Mouse (Mus musculus) heart, embryonic 15.5 days (tissue): ENCODE results near the gene Pde4d. TPM values are rescaled to one million over a fixed set of nuclear protein-coding genes. Genes with fewer than 3 reads are reported as not detected.
"Not testable (repeated sequence)": the region's sequence is repeated elsewhere in the genome, so short reads cannot be mapped to it uniquely, and the experiment has no call there.

Experiments used
- ATAC-seq: fragments of 200-750 bp; cut with Nextera tagmentation; replicated peaks from 2 replicates; pipeline ENCODE4 v1.8.0; 2017; ENCODE audit warnings: low read depth, moderate TSS enrichment; ENCODE audit not compliant: insufficient number of reproducible peaks, insufficient read depth, low FRiP score
- H3K27ac ChIP-seq: fragments of 300-500 bp; sonication (generic); 2 replicates; pipeline ENCODE4 v1.5.1; 2015; ENCODE audit warnings: mild to moderate bottlenecking, inconsistent platforms
- H3K27me3 ChIP-seq: fragments of 300-500 bp; sonication (generic); 2 replicates; pipeline ENCODE4 v1.6.1; 2015; ENCODE audit warnings: inconsistent platforms
- H3K36me3 ChIP-seq: fragments of 300-500 bp; sonication (generic); 2 replicates; pipeline ENCODE4 v1.6.1; 2015; ENCODE audit warnings: mild to moderate bottlenecking, inconsistent platforms
- H3K4me1 ChIP-seq: fragments of 300-500 bp; sonication (generic); replicated peaks from 2 replicates; pipeline ENCODE4 v1.6.1; 2015; ENCODE audit warnings: inconsistent platforms
- H3K4me2 ChIP-seq: fragments of 300-500 bp; sonication (generic); 2 replicates; pipeline ENCODE4 v1.6.1; 2015; ENCODE audit warnings: inconsistent platforms, mild to moderate bottlenecking, moderate library complexity
- H3K4me3 ChIP-seq: fragments of 300-500 bp; sonication (generic); 2 replicates; pipeline ENCODE4 v1.5.1; 2015; ENCODE audit warnings: mild to moderate bottlenecking, inconsistent platforms
- H3K9ac ChIP-seq: fragments of 300-500 bp; sonication (generic); 2 replicates; pipeline ENCODE4 v1.6.1; 2015; ENCODE audit warnings: mild to moderate bottlenecking, inconsistent platforms
- H3K9me3 ChIP-seq: fragments of 300-500 bp; sonication (generic); replicated peaks from 2 replicates; pipeline ENCODE4 v1.6.1; 2016; ENCODE audit warnings: inconsistent platforms
- WGBS: fragments of 180-500 bp; shearing (Covaris S2); methylation state at CpG from one replicate; pipeline ENCODE4 v1.1.7; 2015; ENCODE audit warnings: mixed read lengths; 5-methylcytosine and 5-hydroxymethylcytosine counted together
- polyA plus RNA-seq: library from polyadenylated mRNA; unstranded; fragments of >200 nt; fragmentation: Nextera tagmentation; extraction: Ambion mirVana; gene quantifications from 2 replicates; pipeline ENCODE4 v1.2.1, GENCODE M21; 2015

Pde4d gene
- polyA plus RNA-seq, 1 experiment from 2014 or later: 25.7 TPM

GRCm38 (mm10) chr13:108705441-108705840, 255.7 kb downstream of the Pde4d start:
- H3K9me3 ChIP-seq: no peaks in the 10 kb centered on the region
- 78% methylated on average over 4 of the region's 4 CpGs for WGBS
- ATAC-seq: no peak

DNA sequence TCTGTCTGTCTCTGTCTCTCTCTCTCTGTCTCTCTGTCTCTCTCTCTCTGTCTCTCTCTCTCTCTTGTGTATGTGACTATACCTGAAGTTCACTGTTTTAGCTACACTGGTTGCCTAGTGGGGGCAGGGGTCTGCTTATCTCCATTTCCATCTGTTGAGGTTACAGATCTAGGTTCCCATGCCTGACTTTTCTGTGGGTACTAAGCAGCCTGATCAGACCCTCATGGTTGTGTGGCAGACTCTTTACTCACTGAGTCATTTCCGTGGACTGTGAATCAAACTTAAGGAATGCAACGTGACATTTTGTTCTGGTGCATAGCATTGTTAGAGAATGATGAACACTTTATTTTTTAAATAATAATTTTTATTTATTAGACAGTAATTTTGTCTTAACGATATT, 264.3 kb downstream of the Pde4d start:
- H3K4me3 ChIP-seq: no peak overlapping the region
- no peak overlapping the region for H3K4me2 ChIP-seq

More at GRCm38 (mm10) chr13:108705441-108705840, 255.7 kb downstream of the Pde4d start:
- Histone ChIP-seq H3K27me3 (no peaks in the 10 kb centered on the region), H3K4me2 (no peak overlapping the region), H3K4me1 (no peaks in the 10 kb centered on the region), H3K36me3 (no peaks in the 10 kb centered on the region), H3K9ac (no peak overlapping the region), H3K27ac (no peak overlapping the region), H3K4me3 (no peak overlapping the region)

DNA sequence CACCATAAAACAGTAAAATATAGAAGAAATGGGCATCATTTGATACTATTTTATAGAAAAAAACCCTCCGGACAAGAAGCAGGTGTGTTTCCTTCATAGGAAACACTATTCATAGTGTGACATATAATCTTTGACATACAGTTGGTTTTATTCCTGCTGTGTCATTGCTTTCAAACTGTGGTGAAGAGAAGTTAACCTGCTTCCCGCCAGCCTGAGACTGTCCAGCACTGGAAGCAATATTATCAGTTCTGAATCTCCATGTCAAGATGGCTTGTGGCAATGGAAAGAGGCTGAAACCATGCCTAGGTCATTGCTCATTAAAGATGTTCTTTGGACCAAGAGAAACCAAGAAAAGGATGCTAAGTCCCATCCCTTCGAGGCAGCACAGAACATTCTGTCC, 265.3 kb downstream of the Pde4d start:
- no peak for ATAC-seq
- Histone ChIP-seq H3K4me3 (no peak overlapping the region), H3K9ac (no peak overlapping the region), H3K4me2 (no peak overlapping the region), H3K27ac (no peak overlapping the region), H3K27me3 (no peaks in the 10 kb centered on the region), H3K9me3 (no peaks in the 10 kb centered on the region), H3K36me3 (no peaks in the 10 kb centered on the region), H3K4me1 (no peaks in the 10 kb centered on the region)
- 81% methylated on average over 3 of the region's 3 CpGs for WGBS

More for the DNA sequence above, 264.3 kb downstream of the Pde4d start:
- Histone ChIP-seq H3K27ac (no peak overlapping the region), H3K9ac (no peak overlapping the region), H3K36me3 (no peaks in the 10 kb centered on the region), H3K4me1 (no peaks in the 10 kb centered on the region), H3K9me3 (no peaks in the 10 kb centered on the region), H3K27me3 (no peaks in the 10 kb centered on the region)
- 70% methylated on average over 3 of the region's 3 CpGs for WGBS
- no peak for ATAC-seq

DNA sequence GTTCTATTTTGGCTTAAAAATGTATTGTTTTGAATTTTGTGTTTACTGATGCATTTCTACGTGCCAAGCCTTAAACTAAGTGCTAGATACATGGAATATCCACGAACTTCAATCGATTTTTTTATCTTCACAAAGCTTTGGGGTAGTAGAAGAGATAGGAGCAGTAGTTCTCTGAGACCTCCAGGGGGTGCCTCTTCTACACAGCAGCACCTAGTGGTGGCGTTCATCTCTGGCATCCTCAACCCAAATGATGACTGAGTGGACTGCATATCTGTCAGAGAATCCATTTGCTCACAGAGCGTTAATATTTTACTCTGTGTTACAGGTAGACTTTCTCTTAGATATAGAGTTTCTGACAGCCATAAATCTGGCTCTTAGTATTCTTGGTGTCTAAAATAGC, 272.5 kb downstream of the Pde4d start:
- H3K4me1 ChIP-seq: no peaks in the 10 kb centered on the region
- H3K9ac ChIP-seq: no peak overlapping the region
- H3K9me3 ChIP-seq: no peaks in the 10 kb centered on the region
- H3K36me3 ChIP-seq: no peaks in the 10 kb centered on the region
- H3K4me3 ChIP-seq: no peak overlapping the region
- no peaks in the 10 kb centered on the region for H3K27me3 ChIP-seq
- WGBS: 69% methylated on average over 5 of the region's 5 CpGs
- ATAC-seq: no peak
- H3K27ac ChIP-seq: no peak overlapping the region
- no peak overlapping the region for H3K4me2 ChIP-seq

GRCm38 (mm10) chr13:108734356-108734755, 284.6 kb downstream of the Pde4d start:
- not testable (repeated sequence) for H3K4me1 ChIP-seq, H3K27me3 ChIP-seq, H3K4me3 ChIP-seq, H3K36me3 ChIP-seq, ATAC-seq, H3K27ac ChIP-seq, H3K9ac ChIP-seq, H3K4me2 ChIP-seq, H3K9me3 ChIP-seq
- 76% methylated on average over 2 of the region's 2 CpGs for WGBS

DNA sequence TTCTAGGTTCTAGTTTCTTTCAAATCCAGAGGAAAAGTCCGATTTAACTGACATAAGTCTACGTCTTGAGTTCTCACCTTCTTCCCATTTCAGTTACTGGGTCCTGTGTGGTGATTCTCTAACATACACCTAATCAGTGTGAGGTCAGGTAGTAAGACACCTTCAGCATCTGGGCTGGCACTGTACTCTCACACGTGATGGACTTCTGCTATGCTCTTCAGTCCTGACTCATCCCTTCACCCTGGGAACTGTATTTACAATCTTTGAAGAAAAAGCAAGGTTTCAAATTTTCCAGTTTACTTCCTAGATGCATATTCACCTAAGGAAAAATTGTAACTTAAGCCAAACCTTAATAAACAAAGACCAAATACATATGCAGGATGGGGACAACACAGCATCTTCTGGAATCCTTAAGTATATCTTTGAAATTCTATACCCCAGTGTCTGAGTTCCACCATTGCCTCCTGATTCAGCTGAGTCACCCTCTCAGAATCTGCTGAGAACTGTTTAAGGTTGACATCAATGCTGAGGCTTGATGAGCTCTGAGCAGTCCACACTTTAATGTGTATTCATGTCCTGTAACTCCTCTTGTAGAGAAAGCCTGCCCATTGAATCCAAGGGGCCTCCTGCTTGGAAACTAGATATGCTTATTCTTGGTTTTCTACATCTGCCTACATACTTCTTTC, 301.6 kb downstream of the Pde4d start:
- WGBS: 73% methylated on average over 3 of the region's 3 CpGs
- Histone ChIP-seq H3K4me2 (no peak overlapping the region), H3K36me3 (no peaks in the 10 kb centered on the region), H3K9ac (no peak overlapping the region), H3K27ac (no peak overlapping the region), H3K27me3 (no peaks in the 10 kb centered on the region), H3K4me1 (no peaks in the 10 kb centered on the region), H3K9me3 (no peaks in the 10 kb centered on the region), H3K4me3 (no peak overlapping the region)
- ATAC-seq: no peak

- Histone ChIP-seq H3K27ac (no peak overlapping the region), H3K9me3 (no peaks in the 10 kb centered on the region), H3K4me3 (no peak overlapping the region), H3K36me3 (no peaks in the 10 kb centered on the region), H3K4me2 (no peak overlapping the region), H3K27me3 (no peaks in the 10 kb centered on the region), H3K4me1 (no peaks in the 10 kb centered on the region), H3K9ac (no peak overlapping the region)
- ATAC-seq: no peak
- 73% methylated on average over 7 of the region's 7 CpGs for WGBS
Observed at GRCm38 (mm10) chr13:108757477-108757876, 307.7 kb downstream of the Pde4d start.

DNA sequence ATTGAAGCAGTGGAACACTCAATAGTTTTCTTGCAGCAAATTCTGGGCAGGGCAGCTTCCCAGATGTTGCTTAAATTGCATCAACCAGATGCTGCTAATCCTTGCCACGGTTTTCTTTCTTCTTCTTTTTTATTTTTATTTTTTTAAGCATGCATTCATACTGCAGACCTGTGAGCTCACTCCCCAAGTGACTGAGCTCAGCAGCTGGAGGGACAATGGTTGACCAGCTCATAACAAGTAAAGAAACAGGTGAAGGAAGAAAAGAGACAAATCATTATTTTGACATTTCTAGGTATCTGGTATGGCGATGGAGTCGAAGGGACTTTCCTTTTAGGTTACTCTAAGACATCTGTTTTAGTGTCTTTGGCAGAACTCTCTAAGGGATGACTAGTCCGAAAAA, 308.6 kb downstream of the Pde4d start:
- H3K4me3 ChIP-seq: no peak overlapping the region
- no peaks in the 10 kb centered on the region for H3K4me1 ChIP-seq
- H3K27ac ChIP-seq: no peak overlapping the region
- 76% methylated on average over 4 of the region's 4 CpGs for WGBS
- H3K4me2 ChIP-seq: no peak overlapping the region
- ATAC-seq: no peak
- no peak overlapping the region for H3K9ac ChIP-seq
- H3K27me3 ChIP-seq: no peaks in the 10 kb centered on the region
- H3K9me3 ChIP-seq: no peaks in the 10 kb centered on the region
- H3K36me3 ChIP-seq: no peaks in the 10 kb centered on the region

DNA sequence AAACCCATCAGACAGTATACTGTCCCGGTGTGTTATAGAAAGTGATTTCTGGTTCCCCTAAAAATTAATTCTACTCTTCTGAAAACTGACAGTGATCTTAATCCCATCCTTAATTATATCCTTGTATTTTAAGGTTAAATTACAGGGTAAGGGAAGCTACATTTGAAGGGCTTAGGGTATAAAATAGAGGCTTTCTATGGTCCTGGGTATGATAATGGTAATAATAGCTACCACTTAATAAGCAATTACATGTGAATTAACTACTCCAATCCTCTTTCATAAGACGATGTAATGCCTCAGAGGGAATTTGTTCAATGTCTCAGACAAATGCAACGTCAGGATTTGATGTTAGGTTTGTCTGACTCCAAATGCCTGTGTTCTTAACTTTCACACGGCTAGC, 309.4 kb downstream of the Pde4d start:
- H3K36me3 ChIP-seq: no peaks in the 10 kb centered on the region
- H3K27me3 ChIP-seq: no peaks in the 10 kb centered on the region
- H3K4me2 ChIP-seq: no peak overlapping the region
- no peak overlapping the region for H3K27ac ChIP-seq
- H3K9me3 ChIP-seq: no peaks in the 10 kb centered on the region
- no peak overlapping the region for H3K9ac ChIP-seq
- ATAC-seq: no peak
- WGBS: 82% methylated on average over 4 of the region's 4 CpGs
- no peak overlapping the region for H3K4me3 ChIP-seq
- no peaks in the 10 kb centered on the region for H3K4me1 ChIP-seq

DNA sequence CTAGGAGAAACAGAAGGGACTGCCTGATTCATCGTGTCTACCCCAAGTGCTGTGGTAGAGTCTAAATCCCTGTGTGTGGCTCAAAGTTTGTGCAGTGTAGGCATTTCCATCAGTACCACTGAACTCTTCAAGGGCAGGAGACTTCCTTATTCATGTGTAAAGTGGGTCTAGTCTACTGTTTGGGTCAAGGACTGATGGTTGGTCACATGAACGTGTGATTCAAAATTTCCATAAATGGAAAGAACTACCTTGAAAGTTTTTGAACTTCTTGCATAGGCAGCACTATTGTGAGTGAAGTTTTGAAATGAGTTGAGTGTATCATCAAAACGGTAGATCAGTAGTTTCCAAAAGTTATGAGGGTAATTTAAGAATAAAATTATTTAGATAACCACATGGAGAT, 313.5 kb downstream of the Pde4d start:
- ATAC-seq: no peak

GRCm38 (mm10) chr13:108766020-108766727, 316.4 kb downstream of the Pde4d start:
- no peaks in the 10 kb centered on the region for H3K9me3 ChIP-seq
- ATAC-seq: no peak
- no peak overlapping the region for H3K4me2 ChIP-seq
- no peaks in the 10 kb centered on the region for H3K27me3 ChIP-seq
- H3K36me3 ChIP-seq: no peaks in the 10 kb centered on the region
- 57% methylated on average over 11 of the region's 11 CpGs for WGBS
- no peak overlapping the region for H3K27ac ChIP-seq
- H3K4me1 ChIP-seq: no peaks in the 10 kb centered on the region
- no peak overlapping the region for H3K9ac ChIP-seq
- no peak overlapping the region for H3K4me3 ChIP-seq

More for the DNA sequence above, 313.5 kb downstream of the Pde4d start:
- no peak overlapping the region for H3K27ac ChIP-seq
- H3K9me3 ChIP-seq: no peaks in the 10 kb centered on the region
- no peak overlapping the region for H3K4me3 ChIP-seq
- no peak overlapping the region for H3K9ac ChIP-seq
- no peak overlapping the region for H3K4me2 ChIP-seq
- 75% methylated on average over 3 of the region's 3 CpGs for WGBS
- no peaks in the 10 kb centered on the region for H3K36me3 ChIP-seq
- no peaks in the 10 kb centered on the region for H3K4me1 ChIP-seq
- no peaks in the 10 kb centered on the region for H3K27me3 ChIP-seq
